Mouse (Mus musculus): ENCODE results near the gene Ccdc151. TPM values are rescaled to one million over a fixed set of nuclear protein-coding genes. Genes with fewer than 3 reads are reported as not detected.

Gene Ccdc151
- not detected for polyA plus RNA-seq (2017; shearing (Covaris generic))

DNA sequence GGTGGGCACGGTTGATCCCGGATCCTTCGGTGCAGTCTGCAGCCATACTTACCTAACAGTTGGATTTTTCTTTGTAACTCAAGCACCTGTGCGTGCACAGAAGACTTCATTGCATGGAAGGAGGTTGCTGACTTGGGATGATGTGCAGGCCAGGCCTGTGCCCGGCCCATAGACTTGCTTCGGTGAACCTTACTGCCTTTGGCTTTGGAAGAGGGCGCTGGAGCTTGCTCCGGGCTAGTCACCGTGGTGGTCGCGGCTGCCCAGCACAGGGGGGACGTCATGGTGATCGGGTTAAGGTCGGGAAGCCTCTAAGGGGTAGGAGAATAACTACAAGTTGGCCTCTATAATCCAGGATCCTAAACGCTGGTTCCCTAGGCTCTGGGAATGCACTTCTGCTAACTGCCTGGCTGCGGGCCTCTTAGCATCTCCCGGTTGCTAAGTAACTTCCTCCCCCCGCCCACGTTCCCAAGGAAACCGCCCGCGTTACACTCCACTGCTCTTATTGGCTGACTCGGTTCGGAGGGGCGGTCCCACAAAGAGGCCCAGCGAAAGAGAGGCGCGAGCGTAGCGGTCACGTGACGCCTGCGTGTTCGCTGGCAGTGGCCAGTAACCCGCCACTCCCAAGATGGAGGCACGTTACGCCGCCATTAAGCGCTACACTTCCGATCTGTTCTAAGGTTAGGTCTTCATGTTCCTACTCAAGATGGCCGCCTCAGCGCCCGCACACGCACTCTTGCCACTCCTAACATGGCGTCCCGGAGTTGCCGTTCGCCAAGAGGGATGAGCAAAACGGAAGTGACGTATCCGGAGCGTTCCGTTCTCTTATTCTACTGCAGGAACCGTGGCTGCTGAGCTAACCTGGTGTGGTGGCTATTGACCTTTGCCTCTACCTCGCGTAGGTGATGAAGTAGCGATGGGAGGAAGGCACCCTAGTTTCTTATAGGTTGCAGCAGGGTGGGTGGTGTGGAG is at the start of gene Ccdc151, which contains the start of gene Prkcsh:
Ccdc151 (minus strand) TSS at position 441 of the 969 bp plus-strand sequence.
Prkcsh (plus strand) TSS at position 613 of the 969 bp plus-strand sequence.
- ATAC-seq, result peak; percentile 93

DNA sequence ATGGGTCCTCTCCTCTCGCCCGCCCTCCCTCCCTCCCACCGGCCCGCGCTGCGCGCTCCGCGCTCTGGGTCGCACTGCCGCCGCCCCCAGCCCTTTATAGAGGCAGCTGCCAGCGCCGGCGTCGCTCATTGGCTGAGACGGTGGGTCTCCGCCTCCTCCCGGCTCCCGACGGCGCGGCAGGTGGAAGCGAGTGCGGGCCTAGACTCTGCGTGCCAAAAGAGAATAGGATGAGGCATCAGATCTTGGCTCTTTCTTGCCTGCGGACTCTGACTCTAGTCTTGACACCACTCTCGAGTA is 49.5 kb upstream of the Ccdc151 start, which contains the start of gene Elavl3:
Elavl3 (minus strand) TSS at position 66 of the 297 bp plus-strand sequence.
- no peak for ATAC-seq

DNA sequence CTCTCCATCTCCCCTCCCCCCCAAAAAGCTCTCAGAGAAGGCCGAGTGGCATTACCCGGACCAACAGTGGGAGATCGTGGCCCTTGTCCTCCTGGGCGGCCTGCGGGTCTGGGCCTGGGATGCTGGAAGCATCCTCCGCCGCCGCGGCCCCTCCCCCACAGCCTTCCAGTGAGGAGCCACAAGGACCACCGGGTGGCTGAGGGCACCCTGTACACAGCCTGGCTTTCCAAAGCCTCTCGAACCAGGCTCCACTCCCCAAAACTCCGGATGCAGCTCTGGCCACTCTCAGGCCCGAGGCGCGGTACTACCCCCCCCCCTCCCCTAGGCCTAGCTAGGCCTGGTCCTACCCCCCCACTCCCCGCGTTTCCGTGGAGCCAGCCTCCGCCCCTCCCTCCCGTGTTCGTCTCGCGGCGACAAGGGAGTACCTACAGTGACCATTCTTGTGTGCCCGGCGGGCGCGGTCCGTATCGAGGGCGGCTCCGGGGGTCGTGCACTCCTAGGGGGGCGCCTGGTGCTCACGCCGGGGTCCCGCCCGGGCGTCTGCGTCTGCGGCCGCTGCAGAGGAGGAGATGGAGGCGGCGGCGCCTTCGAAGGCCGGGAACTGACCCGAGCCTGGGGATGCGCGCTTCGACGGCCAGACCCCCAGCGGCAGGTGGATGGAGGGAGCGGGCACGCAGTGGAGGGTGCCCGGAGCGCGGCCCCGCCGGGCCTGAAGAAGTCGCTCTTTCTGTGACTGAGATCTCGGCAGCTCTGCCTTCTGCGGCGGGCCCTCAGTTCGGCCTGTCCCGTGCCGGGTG is 48.9 kb upstream of the Ccdc151 start:
- ATAC-seq, result no peak

DNA sequence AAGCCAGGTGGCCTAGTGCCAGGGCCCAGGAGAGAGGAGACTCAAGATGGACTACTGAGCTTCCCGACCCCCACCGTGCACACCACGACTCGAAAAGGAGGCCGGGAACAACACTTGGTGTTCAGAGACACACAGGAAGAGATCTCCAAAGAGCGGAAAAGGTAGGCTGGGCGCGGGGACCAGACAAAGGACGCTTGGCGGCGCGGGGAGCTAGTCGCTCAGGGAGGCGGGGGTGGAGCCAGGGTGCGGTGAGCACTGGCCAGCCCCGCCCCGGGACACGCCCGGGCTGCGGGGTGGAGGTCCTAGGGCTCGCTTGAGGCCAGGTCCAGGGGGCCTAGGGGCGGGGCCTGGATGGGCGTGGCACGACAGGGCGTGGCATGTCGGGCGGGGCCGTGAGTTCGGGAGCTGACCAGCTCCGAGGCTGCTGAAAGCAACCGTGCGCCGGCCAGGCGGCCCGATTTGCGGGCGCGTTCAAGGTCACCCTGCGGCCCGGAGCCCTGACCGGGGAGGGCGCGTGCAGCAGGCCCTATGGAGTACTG is 48.0 kb upstream of the Ccdc151 start:
- ATAC-seq, result no peak

DNA sequence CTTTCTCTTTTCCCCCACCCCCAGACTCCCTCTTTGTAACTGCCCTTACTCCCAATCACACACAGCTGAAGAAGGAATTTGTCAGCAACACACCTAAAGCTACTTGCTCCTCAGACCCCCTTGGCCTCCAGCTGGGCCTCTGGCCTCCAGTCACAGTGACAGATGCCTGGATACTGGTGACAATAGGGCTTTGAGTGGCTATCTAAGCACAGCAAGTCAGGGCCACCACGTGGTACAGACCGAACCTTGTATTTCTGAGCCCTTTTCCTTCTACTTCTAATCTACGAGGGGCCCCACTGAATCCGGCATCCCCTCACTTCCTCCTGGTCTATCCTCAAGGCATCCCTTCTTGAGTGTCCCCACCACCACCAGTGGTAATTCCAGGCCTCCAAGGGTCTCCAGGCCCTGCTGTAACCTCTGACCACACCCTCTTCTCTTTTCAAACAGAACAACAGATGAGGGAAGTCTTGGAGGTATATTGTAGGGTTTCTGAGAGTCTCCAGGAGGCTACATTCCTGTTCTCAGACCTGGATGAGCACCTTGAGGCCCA is 47.4 kb upstream of the Ccdc151 start:
- no peak for ATAC-seq

DNA sequence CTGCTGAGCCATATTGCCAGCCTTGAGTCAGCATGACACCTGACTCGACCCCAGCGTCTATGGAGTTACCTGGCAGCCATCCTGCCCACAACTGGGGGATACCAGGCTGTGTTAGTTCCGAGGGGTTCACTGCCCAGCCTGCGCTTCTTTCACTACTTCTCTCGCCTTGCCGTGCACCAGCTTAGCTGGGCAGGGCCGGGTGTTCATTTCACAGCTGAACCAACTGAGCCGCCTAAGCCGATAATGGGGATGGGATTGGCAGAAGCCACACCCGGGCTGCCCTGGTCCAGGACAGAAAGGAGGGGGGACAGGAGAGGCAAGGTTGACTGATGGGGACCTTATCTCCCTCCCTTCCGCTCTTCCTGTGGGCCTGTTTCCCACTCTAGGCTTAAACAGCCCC is 46.9 kb upstream of the Ccdc151 start:
- ATAC-seq, result no peak

DNA sequence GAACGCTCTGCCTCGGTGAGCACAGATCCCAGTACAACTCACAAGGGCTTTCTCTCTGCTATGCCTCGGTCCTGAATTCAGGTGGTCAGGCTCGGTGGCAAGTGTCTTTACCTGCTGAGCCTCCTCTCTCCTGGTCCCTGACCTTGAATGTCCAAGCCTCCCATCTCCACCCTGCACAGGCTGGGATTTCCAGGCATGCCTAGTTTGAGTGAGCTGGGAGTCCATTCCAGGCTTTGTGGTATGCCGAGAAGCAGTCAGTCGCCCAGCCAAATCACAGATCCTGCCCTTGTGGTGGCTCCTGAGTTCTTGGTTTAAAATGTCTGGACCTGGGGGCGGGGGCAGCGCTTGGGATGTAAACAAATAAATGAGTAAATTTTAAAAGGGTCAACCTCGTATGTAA is 44.9 kb upstream of the Ccdc151 start:
- no peak for ATAC-seq

DNA sequence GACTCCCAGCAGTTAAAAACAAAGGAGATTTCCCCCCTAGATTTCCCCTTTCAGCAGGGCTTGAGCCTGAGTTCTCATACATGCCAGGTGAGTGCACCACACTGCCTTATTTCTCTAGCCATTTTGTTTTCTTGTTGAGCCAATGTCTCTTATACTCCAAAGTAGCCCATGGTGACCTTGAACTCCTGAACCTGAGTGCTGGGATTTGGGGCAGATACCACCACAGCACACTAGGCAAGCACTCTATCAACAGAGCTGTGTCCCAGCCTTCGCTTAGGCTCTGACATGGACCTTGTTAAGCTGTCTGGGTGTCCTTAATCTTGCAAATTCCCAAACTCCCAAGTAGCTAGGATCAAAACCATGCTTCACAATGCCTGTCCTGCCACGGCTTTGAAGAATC is 39.4 kb upstream of the Ccdc151 start:
- no peak for ATAC-seq

DNA sequence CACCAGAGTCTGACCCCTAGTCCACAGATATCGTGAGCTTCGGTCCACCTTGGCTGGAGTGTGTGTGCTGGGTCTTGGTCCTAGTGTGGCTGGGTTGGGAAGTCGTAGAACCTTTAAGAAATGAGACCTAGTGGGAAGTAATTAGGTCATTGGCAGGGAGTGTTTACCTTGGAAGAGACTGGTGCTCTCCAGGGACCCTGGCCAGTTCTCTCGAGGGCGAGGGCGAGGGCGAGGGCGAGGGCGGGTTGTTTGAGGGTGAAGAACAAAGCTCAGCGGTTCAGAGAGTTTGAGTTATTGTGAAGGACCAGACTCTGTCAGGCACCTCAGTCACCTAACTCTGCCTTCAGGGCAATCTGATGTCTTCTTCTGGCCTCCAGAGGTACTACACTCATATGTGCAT is 35.4 kb upstream of the Ccdc151 start:
- no peak for ATAC-seq

DNA sequence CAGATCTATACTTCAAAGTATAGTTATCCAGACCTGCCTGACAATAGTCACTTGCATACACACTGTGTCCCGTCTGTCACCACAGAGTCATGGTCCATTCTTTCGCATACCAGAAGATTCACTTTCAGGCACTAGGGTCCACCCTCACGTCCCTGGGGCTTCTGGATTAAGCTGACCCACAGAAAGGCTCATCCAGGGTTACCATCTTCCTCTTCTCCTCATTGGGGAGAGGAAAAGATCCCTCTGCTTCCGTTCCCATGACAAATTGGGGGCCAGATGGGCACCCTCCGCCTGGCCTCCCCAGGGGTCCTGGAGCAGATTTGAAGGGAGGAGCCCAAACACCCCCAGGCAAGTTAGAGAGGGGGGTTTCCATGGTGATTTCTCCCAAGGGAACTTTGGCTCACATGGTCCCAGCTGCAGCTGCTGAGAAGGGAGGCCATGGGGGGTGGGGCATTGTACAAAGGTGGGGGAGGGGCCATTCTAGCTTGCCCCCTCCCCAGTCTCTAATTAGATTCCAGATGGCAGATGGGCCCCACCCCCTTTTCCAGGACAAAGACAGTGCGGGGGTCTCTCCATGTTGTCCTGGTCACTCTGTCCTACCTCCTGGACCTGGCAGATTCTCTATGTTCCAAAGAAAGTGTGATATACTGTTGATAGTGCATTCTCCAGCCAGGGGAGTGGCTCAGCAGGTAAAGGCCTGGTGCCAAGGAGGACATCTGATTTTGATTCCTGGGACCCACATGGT is 33.0 kb upstream of the Ccdc151 start:
- ATAC-seq, result no peak

DNA sequence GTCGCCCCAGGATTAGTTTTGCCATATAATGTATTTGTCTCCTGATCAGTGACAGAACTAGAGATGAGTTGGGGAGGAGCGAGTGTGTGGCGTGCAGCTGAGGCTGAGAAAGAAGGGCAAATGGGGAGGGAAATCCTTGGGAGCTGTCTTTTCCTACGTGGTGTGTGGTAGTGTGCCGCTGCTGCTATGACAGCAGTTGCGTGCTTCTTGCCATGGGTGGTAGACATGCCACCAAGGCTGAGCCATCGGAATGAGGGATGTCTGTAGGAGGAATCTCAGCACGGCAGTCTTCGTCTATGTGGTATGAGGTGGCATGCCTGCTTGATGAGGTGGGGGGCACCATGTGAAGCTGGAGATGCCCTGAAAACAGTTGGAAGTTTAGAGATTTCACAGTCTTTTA is 28.0 kb upstream of the Ccdc151 start:
- no peak for ATAC-seq

DNA sequence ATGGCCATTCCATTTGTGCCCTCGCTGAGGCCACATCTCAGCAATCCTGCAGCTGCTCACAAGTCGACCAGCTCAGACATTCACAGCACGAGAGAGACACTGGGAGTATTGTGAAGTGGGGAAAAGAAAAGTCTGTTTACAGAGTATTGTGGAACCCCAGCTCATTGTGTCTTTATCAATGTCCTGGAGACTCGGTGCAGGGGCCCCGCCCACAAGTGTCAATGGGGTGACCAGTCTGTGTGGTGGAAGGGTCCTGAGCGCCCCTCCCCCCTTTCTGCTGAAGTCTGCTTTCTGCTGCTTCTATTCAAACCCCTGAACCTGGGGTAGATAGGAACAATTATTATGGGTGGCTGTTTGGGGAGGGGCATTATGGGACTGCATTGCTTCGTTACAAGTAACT is 26.0 kb upstream of the Ccdc151 start:
- ATAC-seq, result no peak

DNA sequence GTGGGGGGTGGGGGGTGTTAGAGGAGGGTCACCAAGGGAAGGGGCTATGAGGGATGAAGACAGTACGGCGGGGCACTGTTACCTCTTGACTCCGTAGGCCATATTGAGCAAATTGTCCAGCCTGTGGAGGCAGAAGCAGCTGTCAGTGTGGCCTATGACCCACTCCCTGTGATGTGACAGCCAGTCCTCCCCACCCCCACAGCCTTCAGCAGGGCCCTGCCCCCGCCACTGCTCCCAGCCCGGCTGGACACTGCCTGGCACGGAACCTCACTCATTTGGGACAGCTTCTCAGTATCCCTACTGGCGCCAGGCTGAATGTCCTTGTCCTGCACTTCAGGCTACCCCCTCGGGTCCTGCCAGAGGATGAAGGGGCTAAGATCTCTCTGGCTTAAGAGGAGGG is 22.2 kb upstream of the Ccdc151 start:
- no peak for ATAC-seq

DNA sequence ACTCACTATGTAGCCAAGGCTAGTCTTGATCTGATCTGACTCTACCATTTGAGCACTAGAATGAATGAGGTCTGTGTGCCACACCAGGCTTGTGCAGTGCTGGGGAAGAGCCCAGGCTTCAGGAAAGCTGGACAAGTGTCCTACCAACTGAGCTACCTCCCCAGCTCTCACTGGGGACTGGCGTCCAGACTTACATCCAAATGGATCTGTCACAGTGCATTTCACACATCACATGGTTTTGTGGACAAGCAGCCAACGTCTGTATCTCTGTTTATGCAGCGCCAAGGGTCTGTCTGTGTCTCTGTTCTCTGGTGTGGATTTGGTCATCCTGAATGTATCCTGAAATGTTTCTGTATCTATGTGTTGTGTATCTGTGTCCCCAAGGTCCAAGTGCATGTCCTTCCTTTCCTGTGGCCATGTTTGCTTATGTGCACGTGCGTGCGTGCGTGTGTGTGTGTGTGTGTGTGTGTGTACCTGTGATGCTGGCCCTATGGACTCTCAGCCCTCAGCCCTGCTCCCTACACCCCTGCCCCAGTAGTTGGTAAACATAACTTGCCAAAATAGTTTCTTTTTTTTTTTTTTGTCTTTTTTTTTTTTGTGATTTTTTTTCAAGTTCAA is 14.9 kb upstream of the Ccdc151 start:
- ATAC-seq, result no peak

DNA sequence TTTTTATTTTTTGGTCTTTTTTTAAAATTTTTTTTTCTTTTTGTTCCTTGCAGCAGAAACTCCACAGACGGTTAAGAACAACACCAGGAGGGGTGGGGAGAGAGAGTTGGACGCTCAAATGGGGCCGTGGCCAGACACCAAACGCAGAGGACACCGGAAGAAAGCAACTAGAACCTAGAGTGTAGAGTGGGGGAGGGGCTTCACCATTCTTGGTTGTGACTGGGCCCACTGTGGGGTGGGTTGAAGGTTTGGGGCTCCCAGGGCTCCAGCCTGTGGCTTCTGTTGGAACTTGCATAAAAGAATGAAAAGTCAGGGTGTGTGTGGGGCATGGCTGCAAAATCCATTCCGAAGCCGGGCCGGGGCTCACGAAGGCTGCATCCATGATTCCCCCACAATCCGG is 13.8 kb upstream of the Ccdc151 start:
- ATAC-seq, result no peak

DNA sequence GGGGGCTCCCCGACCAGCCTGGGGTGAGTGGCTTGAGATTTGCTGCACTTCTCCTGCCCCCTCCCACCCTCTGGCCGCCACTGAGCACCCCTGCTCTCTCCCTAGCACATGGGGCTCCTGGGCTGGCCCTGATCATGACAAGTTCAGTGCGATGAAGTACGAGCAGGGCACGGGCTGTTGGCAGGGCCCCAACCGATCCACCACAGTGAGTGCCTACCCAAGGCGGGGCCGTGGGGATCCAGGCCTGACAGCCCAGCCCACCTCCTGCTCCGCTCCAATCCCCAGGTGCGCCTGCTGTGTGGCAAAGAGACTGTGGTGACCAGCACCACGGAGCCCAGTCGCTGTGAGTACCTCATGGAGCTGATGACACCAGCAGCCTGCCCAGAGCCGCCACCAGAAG is 10.3 kb upstream of the Ccdc151 start:
- no peak for ATAC-seq

DNA sequence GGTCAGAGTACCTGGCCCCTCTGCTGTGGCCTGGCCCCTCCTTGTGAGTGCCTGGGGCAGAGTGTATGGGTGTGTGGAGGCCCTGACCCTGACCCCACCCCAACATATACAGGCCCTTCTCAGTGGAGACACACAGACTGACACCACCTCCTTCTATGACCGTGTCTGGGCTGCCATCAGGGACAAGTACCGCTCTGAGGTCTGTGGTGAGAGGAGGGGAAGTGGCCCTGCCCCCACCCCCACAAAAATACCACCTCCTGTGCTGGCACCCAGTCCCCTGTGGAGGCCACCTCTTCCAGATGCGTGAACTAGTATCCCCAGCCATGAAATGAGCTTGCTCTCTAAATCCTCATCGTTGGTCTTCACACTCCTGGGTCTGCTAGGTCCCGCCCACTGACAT is 8.6 kb upstream of the Ccdc151 start:
- peak; percentile 19 for ATAC-seq

DNA sequence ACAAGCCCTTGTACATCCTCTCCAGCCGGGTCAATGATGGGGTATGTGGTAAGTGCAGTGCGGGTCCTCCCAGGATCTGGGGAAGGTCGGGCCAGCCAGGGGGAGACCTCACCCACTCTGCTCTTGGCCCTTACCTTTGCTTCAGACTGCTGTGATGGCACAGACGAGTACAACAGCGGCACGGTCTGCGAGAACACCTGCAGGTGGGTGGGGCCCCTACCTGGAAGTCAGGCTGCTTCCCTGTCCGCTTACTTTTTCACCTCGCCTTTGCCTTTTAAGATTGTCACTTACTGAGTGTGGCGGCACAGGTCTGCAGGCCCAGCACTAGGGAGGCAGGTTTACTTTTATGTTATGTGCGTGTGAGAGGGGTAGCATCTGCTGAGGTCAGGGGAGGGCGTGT is 2.1 kb upstream of the Ccdc151 start:
- no peak for ATAC-seq

DNA sequence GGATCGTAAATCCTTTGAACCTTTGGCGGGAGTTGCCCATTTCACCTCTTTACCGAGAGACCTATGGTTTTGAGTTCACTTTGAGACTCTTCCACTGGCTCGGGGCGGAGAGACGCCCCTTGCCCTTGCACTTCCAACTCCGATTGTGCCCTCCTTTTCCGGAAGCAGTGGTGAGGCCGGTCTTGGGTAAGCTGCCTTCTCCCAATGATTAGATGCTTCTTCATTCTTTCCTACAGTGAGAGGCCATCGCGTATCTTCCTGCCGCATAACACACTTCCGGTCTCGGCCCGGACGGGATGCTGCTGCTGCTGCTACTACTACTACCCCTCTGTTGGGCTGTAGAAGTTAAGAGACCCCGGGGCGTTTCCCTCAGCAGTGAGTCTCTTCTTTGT is 725 bp upstream of the Ccdc151 start:
- ATAC-seq, result peak; percentile 11

DNA sequence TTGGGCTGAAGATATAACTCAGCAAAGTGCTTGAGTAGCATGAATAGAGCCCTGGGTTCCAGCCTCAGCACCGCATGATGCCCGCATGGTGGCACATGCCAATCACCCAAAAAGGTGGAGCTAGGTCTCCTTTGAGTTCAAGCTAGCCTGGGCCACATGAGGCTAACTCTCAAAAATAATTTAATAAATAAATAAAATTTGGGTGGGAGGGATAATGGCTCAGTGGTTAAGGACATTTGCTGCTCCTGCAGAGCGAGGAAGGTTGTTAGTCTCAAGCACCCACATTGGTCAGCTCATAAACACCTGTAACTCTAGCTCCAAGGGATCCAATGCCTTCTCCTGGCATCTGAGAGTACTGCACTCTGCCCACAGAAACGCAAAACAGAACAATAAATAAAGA is 801 bp downstream of the Ccdc151 start:
- no peak for ATAC-seq

DNA sequence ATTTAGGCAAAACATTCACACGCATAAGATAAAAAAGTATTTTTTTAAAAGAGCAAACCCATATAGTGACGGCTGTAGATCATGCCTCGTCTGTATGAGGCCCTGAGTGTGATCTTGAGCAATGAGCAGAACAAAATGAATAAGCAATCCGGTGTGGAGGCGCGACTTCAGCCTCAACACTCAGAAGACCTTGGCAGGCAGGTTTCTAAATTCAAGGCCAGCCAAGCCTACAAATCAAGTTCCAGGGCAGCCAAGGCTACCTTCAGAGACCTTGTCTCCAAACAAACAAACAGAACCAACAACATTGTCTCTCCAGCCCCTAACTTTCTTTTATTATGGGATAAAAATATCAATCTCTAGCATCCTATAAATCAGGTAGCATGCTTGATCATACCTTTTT is 2.1 kb downstream of the Ccdc151 start:
- ATAC-seq, result no peak

Data from activated CD4-positive, CD25-positive, alpha-beta regulatory T cell, adult 4 months (primary cell).